Mouse (Mus musculus) heart, adult 2 months (tissue): ENCODE measurements around the gene Bco2. TPM values are rescaled to one million over a fixed set of nuclear protein-coding genes. Genes with fewer than 3 reads are reported as not detected.

ENCODE experiments used
- DNase-seq, 2 experiments: peaks; one replicate each; pipeline ENCODE4 v3.0.0; 2021
- H3K27ac ChIP-seq: fragments of 200-600 bp; 2 replicates; pipeline ENCODE4 v1.8.1; 2022
- H3K27me3 ChIP-seq: fragments of 200-500 bp; 2 replicates; pipeline ENCODE4 v1.6.1; 2012; ENCODE audit warnings: mild to moderate bottlenecking, low read length, inconsistent platforms, mixed read lengths; ENCODE audit not compliant: control insufficient read depth, insufficient read depth
- H3K36me3 ChIP-seq: fragments of 200-500 bp; 2 replicates; pipeline ENCODE4 v1.6.1; 2012; ENCODE audit warnings: low read length, inconsistent platforms; ENCODE audit not compliant: control insufficient read depth, insufficient read depth
- H3K4me1 ChIP-seq: fragments of 200-500 bp; 2 replicates; pipeline ENCODE4 v1.6.1; 2011; ENCODE audit warnings: low read length; ENCODE audit not compliant: control insufficient read depth, insufficient read depth
- H3K4me3 ChIP-seq: fragments of 200-600 bp; 2 replicates; pipeline ENCODE4 v1.8.1; 2022
- H3K79me2 ChIP-seq: fragments of 200-500 bp; replicated peaks from 2 replicates; pipeline ENCODE4 v1.6.1; 2012; ENCODE audit warnings: mild to moderate bottlenecking, inconsistent platforms, low read length, moderate library complexity, mixed read lengths; ENCODE audit not compliant: control insufficient read depth, insufficient read depth
- H3K9ac ChIP-seq: fragments of 200-500 bp; 2 replicates; pipeline ENCODE4 v1.6.1; 2012; ENCODE audit warnings: low read depth, mild to moderate bottlenecking, control low read depth, inconsistent platforms, low read length, mixed read lengths
- CTCF ChIP-seq: fragments of 200-600 bp; IDR thresholded peaks from 2 replicates; pipeline ENCODE4 v1.8.1; 2022; ENCODE audit warnings: antibody characterized with exemption, mild to moderate bottlenecking, moderate library complexity
- EP300 ChIP-seq: fragments of 200-500 bp; IDR thresholded peaks from 2 replicates; pipeline ENCODE4 v1.6.1; 2011; ENCODE audit warnings: low read depth, low read length, control low read depth; ENCODE audit not compliant: insufficient read depth
- POLR2A ChIP-seq: fragments of 200-500 bp; IDR thresholded peaks from 2 replicates; pipeline ENCODE4 v1.6.1; 2011; ENCODE audit warnings: mild to moderate bottlenecking, low read depth, low read length, control low read depth; ENCODE audit not compliant: insufficient read depth
- WGBS: fragments of 180-500 bp; shearing (Covaris S2); methylation state at CpG from one replicate; pipeline ENCODE4 v1.1.7; 2018; 5-methylcytosine and 5-hydroxymethylcytosine counted together
- intact Hi-C: fragments of 180-260 bp; cut with DNase I; formaldehyde crosslinking; loops from one replicate; pipeline ENCODE4 v1.15.1; 2025
- polyA plus RNA-seq: library from polyadenylated mRNA; depleted of rRNA; stranded (reverse); fragments of >200 nt; gene quantifications from 2 replicates; pipeline ENCODE4 v1.2.3, GENCODE M21; 2012
- total RNA-seq, 2 experiments: library from RNA; stranded (reverse); gene quantifications; 2 replicates each; pipeline ENCODE4 v1.2.3; 2021

The Bco2 gene
- total and polyA plus RNA-seq, 3 experiments, result 0.33 to 0.50 (median 0.39) TPM

GRCm38 (mm10) chr9:50554241-50555093 is 514 bp downstream of the Bco2 start, which contains the start of gene Il18:
Gene Il18, plus strand, starts transcription at chr9:50554827.
- H3K36me3 ChIP-seq, result no peaks in the 10 kb centered on the region
- 32% methylated on average over 12 of the region's 12 CpGs for WGBS
- TF ChIP-seq POLR2A, result 0 out of 2 replicates have a peak, but pooled peaks have one; percentile 13
- TF ChIP-seq CTCF, result no peak
- no peaks in the 10 kb centered on the region for H3K79me2 ChIP-seq
- peak; percentile 38 to 49 for DNase-seq
- H3K27me3 ChIP-seq, result no peaks in the 10 kb centered on the region
- no peaks in the 10 kb centered on the region for H3K4me1 ChIP-seq
- no peak within 1 kb of the TSS; the same call in 1 of the 2 replicates for H3K4me3 ChIP-seq
- peak within 1 kb of the TSS; percentile 31; the same call in 1 of the 2 replicates for H3K27ac ChIP-seq
- no peak within 1 kb of the TSS for H3K9ac ChIP-seq
- intact Hi-C loops, result no loop called here

- intact Hi-C loops, result no loop called here
- H3K27me3 ChIP-seq, result no peaks in the 10 kb centered on the region
Observed at GRCm38 (mm10) chr9:50553547-50553946, 1.4 kb downstream of the Bco2 start.

GRCm38 (mm10) chr9:50552206-50552605 is 2.8 kb downstream of the Bco2 start:
- DNase-seq, result no peak

More at GRCm38 (mm10) chr9:50553547-50553946, 1.4 kb downstream of the Bco2 start:
- no peak overlapping the region for H3K27ac ChIP-seq
- WGBS, result 35% methylated on average over 2 of the region's 2 CpGs
- H3K79me2 ChIP-seq, result no peaks in the 10 kb centered on the region
- no peaks in the 10 kb centered on the region for H3K4me1 ChIP-seq
- no peak for TF ChIP-seq CTCF
- TF ChIP-seq EP300, result no peak
- no peak for TF ChIP-seq POLR2A
- no peak overlapping the region for H3K9ac ChIP-seq
- no peaks in the 10 kb centered on the region for H3K36me3 ChIP-seq
- no peak for DNase-seq
- no peak overlapping the region for H3K4me3 ChIP-seq

GRCm38 (mm10) chr9:50548936-50549335 is 6.0 kb downstream of the Bco2 start:
- H3K27ac ChIP-seq, result no peak overlapping the region
- no peak for DNase-seq
- no peak overlapping the region for H3K9ac ChIP-seq
- no peaks in the 10 kb centered on the region for H3K27me3 ChIP-seq
- no peak overlapping the region for H3K4me3 ChIP-seq
- H3K36me3 ChIP-seq, result no peaks in the 10 kb centered on the region
- TF ChIP-seq EP300 (no peak), CTCF (no peak), POLR2A (no peak)
- intact Hi-C loops, result no loop called here
- no peaks in the 10 kb centered on the region for H3K4me1 ChIP-seq
- H3K79me2 ChIP-seq, result no peaks in the 10 kb centered on the region
- WGBS, result 78% methylated on average over 4 of the region's 4 CpGs

More at GRCm38 (mm10) chr9:50552206-50552605, 2.8 kb downstream of the Bco2 start:
- no peaks in the 10 kb centered on the region for H3K4me1 ChIP-seq
- H3K9ac ChIP-seq, result no peak overlapping the region
- no peak overlapping the region for H3K27ac ChIP-seq
- H3K79me2 ChIP-seq, result no peaks in the 10 kb centered on the region
- WGBS, result 59% methylated on average over 5 of the region's 5 CpGs
- H3K4me3 ChIP-seq, result no peak overlapping the region
- H3K36me3 ChIP-seq, result no peaks in the 10 kb centered on the region
- TF ChIP-seq POLR2A (no peak), EP300 (no peak)
- no peaks in the 10 kb centered on the region for H3K27me3 ChIP-seq
- intact Hi-C loops, result no loop called here

GRCm38 (mm10) chr9:50547859-50548478 is 7.0 kb downstream of the Bco2 start:
- Histone ChIP-seq H3K27me3 (no peaks in the 10 kb centered on the region), H3K36me3 (no peaks in the 10 kb centered on the region), H3K9ac (no peak overlapping the region), H3K4me1 (no peaks in the 10 kb centered on the region), H3K4me3 (no peak overlapping the region), H3K27ac (no peak overlapping the region), H3K79me2 (no peaks in the 10 kb centered on the region)
- DNase-seq, result no peak
- WGBS, result 32% methylated on average over 5 of the region's 5 CpGs
- intact Hi-C loops, result no loop called here
- no peak for TF ChIP-seq POLR2A
- TF ChIP-seq CTCF, result no peak
- no peak for TF ChIP-seq EP300

- intact Hi-C loops, result no loop called here
- Histone ChIP-seq H3K27me3 (no peaks in the 10 kb centered on the region), H3K79me2 (no peaks in the 10 kb centered on the region), H3K27ac (no peak overlapping the region), H3K9ac (no peak overlapping the region), H3K4me1 (no peaks in the 10 kb centered on the region), H3K4me3 (no peak overlapping the region), H3K36me3 (no peaks in the 10 kb centered on the region)
- no peak for DNase-seq
- no peak for TF ChIP-seq POLR2A
- TF ChIP-seq EP300, result no peak
- no peak for TF ChIP-seq CTCF
- WGBS, result 68% methylated on average over 9 of the region's 9 CpGs
Observed at GRCm38 (mm10) chr9:50542401-50542800, 12.6 kb downstream of the Bco2 start.
